ENCODE assay signal across 11 mouse cellular contexts in genomic region chr8:8335256-8335972, GRCm38 (mm10).
DNase-seq lines count a peak whose midpoint lies in the region; ATAC-seq lines count a peak whose summit lies in the region.
"Had no signal": no experiment of that assay in that cellular context is flagged by ENCODE, and none has a peak within 500 bp of the region (broad histone marks: within the 10 kb centered on the region; RNA-seq: fewer than 3 reads in every experiment).

No protein-coding gene starts in this region.

- peak overlapping the region; percentile 43; the same call in 1 of the 2 replicates for H3K27ac ChIP-seq in intestine, embryonic 14.5 days (ENCODE audit: low read depth)
- no peak overlapping the region for H3K27ac ChIP-seq in forebrain, embryonic 15.5 days (replicated peaks)
- H3K27ac ChIP-seq: embryonic facial prominence, embryonic 12.5 days; liver, embryonic 14.5 days had no signal

- no peaks in the 10 kb centered on the region for H3K36me3 ChIP-seq in intestine, embryonic 14.5 days (ENCODE audit: control insufficient read depth, insufficient read depth, low read length)
- H3K36me3 ChIP-seq in forebrain, embryonic 15.5 days: no peaks in the 10 kb centered on the region
- H3K36me3 ChIP-seq: embryonic facial prominence, embryonic 12.5 days had no signal

- no peaks in the 10 kb centered on the region for H3K9me3 ChIP-seq in intestine, embryonic 14.5 days (ENCODE audit: control insufficient read depth, low read length)
- H3K9me3 ChIP-seq in forebrain, embryonic 15.5 days: no peaks in the 10 kb centered on the region
- H3K9me3 ChIP-seq: embryonic facial prominence, embryonic 12.5 days had no signal

- H3K27me3 ChIP-seq in intestine, embryonic 14.5 days (replicated peaks; ENCODE audit: control insufficient read depth, insufficient read depth, low read length): no peaks in the 10 kb centered on the region
- H3K27me3 ChIP-seq in forebrain, embryonic 15.5 days: no peaks in the 10 kb centered on the region
- H3K27me3 ChIP-seq: embryonic facial prominence, embryonic 12.5 days; megakaryocyte, embryonic 14.5 days had no signal

- no peak overlapping the region; the same call in 1 of the 2 replicates for H3K4me2 ChIP-seq in intestine, embryonic 14.5 days (ENCODE audit: low read length)
- no peak overlapping the region for H3K4me2 ChIP-seq in forebrain, embryonic 15.5 days (replicated peaks)
- H3K4me2 ChIP-seq: embryonic facial prominence, embryonic 12.5 days had no signal

- peak; percentile 73; the same call in 1 of the 2 replicates for ATAC-seq in intestine, embryonic 14.5 days (replicated peaks; ENCODE audit: low FRiP score, low TSS enrichment, low read depth)
- no peak for ATAC-seq in forebrain, embryonic 15.5 days (replicated peaks)

- H3K9ac ChIP-seq in intestine, embryonic 14.5 days (ENCODE audit: low read length): no peak overlapping the region
- no peak overlapping the region for H3K9ac ChIP-seq in forebrain, embryonic 15.5 days (replicated peaks)
- H3K9ac ChIP-seq: embryonic facial prominence, embryonic 12.5 days; liver, embryonic 14.5 days had no signal

- WGBS in intestine, embryonic 14.5 days: 73% methylated on average over 19 of the region's 19 CpGs
- 57% methylated on average over 19 of the region's 19 CpGs for WGBS in forebrain, embryonic 15.5 days

- H3K4me3 ChIP-seq in intestine, embryonic 14.5 days (ENCODE audit: low read depth, low read length): no peak overlapping the region
- no peak overlapping the region for H3K4me3 ChIP-seq in forebrain, embryonic 15.5 days
- H3K4me3 ChIP-seq: embryonic facial prominence, embryonic 12.5 days had no signal

- intact Hi-C loops in heart, postnatal 36 days (cut with DNase I): loop anchor here (5.0 to 10.0 kb wide), 3 partner anchors 147 to 659 kb away; no protein-coding TSS in a partner anchor

- DNase-seq in heart, adult 11 months: peak; percentile 92
- no peak for DNase-seq in heart, postnatal 36 days
- peak; percentile 25 for DNase-seq in thymus, postnatal 14 days
- no peak for DNase-seq in thymus, adult 18-20 months
- peak; percentile 67 for DNase-seq in intestine, embryonic 14.5 days (ENCODE audit: low spot score)
- no peak for DNase-seq in layer of hippocampus, adult 9-10 months (ENCODE audit: low spot score)
- DNase-seq in cerebellum, postnatal 14 days: no peak

- 0 out of 2 replicates have a peak, but pooled peaks cover 8% of the 10 kb centered on the region for H3K4me1 ChIP-seq in intestine, embryonic 14.5 days (replicated peaks; ENCODE audit: control insufficient read depth, insufficient read depth, low read length)
- H3K4me1 ChIP-seq in forebrain, embryonic 15.5 days: 0 out of 2 replicates have a peak, but pooled peaks cover 5% of the 10 kb centered on the region
- H3K4me1 ChIP-seq: embryonic facial prominence, embryonic 12.5 days; megakaryocyte, embryonic 14.5 days had no signal

Comparison
In these comparisons a context has a peak if more than half of its experiments do, and no peak if none do; other contexts are left out.
1. DNase-seq: peak in heart, adult 11 months (single experiment), thymus, postnatal 14 days (single experiment) and intestine, embryonic 14.5 days (single experiment); none in heart, postnatal 36 days (0 of 2), thymus, adult 18-20 months (0 of 2), layer of hippocampus, adult 9-10 months (single experiment) and cerebellum, postnatal 14 days (0 of 2).